Mouse (Mus musculus): ENCODE results near the gene Smn1. TPM values are rescaled to one million over a fixed set of nuclear protein-coding genes. Genes with fewer than 3 reads are reported as not detected.

Smn1 gene
- polyA plus RNA-seq (2014; fragmentation: Nextera tagmentation; extraction: Ambion mirVana), result 85.2 and 93.9 TPM in 2 replicates

- peak within 1 kb of the TSS; percentile 97 for H3K4me3 ChIP-seq (ENCODE audit: low read depth, low read length)
- H3K27ac ChIP-seq (replicated peaks; ENCODE audit: low read depth, low read length), result no peak within 1 kb of the TSS
- DNase-seq (ENCODE audit: low spot score) (peak; percentile 91), ATAC-seq (ENCODE audit: insufficient number of reproducible peaks, low FRiP score, low TSS enrichment, low read depth) (peak; percentile 95)
- H3K9ac ChIP-seq (ENCODE audit: low read length), result peak within 1 kb of the TSS; percentile 87
- peaks cover 4% of the 10 kb centered on the region for H3K36me3 ChIP-seq (ENCODE audit: control insufficient read depth, insufficient read depth, low read length)
- 0 out of 2 replicates have a peak, but pooled peaks cover 2% of the 10 kb centered on the region for H3K4me1 ChIP-seq (ENCODE audit: control insufficient read depth, insufficient read depth, low read length)
- H3K4me2 ChIP-seq (ENCODE audit: low read depth, severe bottlenecking), result peak within 1 kb of the TSS; percentile 79
- WGBS, result 5% methylated on average over 42 of the region's 42 CpGs
- no peaks in the 10 kb centered on the region for H3K9me3 ChIP-seq (ENCODE audit: control insufficient read depth, low read length)
- H3K27me3 ChIP-seq (ENCODE audit: control insufficient read depth, insufficient read depth, low read length), result no peaks in the 10 kb centered on the region
These were observed at the start of gene Smn1 for GRCm38 (mm10) chr13:100124423-100125257. TSS of gene Smn1 (plus strand) at chr13:100124852.

- Histone ChIP-seq H3K27ac (replicated peaks; ENCODE audit: low read depth, low read length) (no peak overlapping the region), H3K9me3 (ENCODE audit: control insufficient read depth, low read length) (no peaks in the 10 kb centered on the region), H3K9ac (ENCODE audit: low read length) (no peak overlapping the region), H3K27me3 (ENCODE audit: control insufficient read depth, insufficient read depth, low read length) (no peaks in the 10 kb centered on the region), H3K4me1 (ENCODE audit: control insufficient read depth, insufficient read depth, low read length) (peaks cover 7% of the 10 kb centered on the region; the same call in 1 of the 2 replicates), H3K4me2 (ENCODE audit: low read depth, severe bottlenecking) (no peak overlapping the region), H3K36me3 (ENCODE audit: control insufficient read depth, insufficient read depth, low read length) (peaks cover 5% of the 10 kb centered on the region), H3K4me3 (ENCODE audit: low read depth, low read length) (no peak overlapping the region)
- ATAC-seq (ENCODE audit: insufficient number of reproducible peaks, low FRiP score, low TSS enrichment, low read depth) (no peak), DNase-seq (ENCODE audit: low spot score) (no peak)
- 95% methylated on average over 6 of the region's 6 CpGs for WGBS
These were observed 25.8 kb upstream of the Smn1 start for GRCm38 (mm10) chr13:100098808-100099207.

GRCm38 (mm10) chr13:100103052-100103658 lies 21.5 kb upstream of the Smn1 start:
- peak overlapping the region; percentile 98 for H3K4me3 ChIP-seq (ENCODE audit: low read depth, low read length)
- H3K4me2 ChIP-seq (ENCODE audit: low read depth, severe bottlenecking), result peak overlapping the region; percentile 57
- H3K4me1 ChIP-seq (ENCODE audit: control insufficient read depth, insufficient read depth, low read length), result peaks cover 7% of the 10 kb centered on the region; the same call in 1 of the 2 replicates
- DNase-seq (ENCODE audit: low spot score) (no peak), ATAC-seq (ENCODE audit: insufficient number of reproducible peaks, low FRiP score, low TSS enrichment, low read depth) (no peak)
- H3K36me3 ChIP-seq (ENCODE audit: control insufficient read depth, insufficient read depth, low read length), result peaks cover 2% of the 10 kb centered on the region; the same call in 1 of the 2 replicates
- 8% methylated on average over 15 of the region's 15 CpGs for WGBS
- 0 out of 2 replicates have a peak overlapping the region, but pooled peaks have one; percentile 10 for H3K27ac ChIP-seq (replicated peaks; ENCODE audit: low read depth, low read length)
- peak overlapping the region; percentile 86 for H3K9ac ChIP-seq (ENCODE audit: low read length)
- no peaks in the 10 kb centered on the region for H3K27me3 ChIP-seq (ENCODE audit: control insufficient read depth, insufficient read depth, low read length)
- H3K9me3 ChIP-seq (ENCODE audit: control insufficient read depth, low read length), result no peaks in the 10 kb centered on the region

- H3K4me3 ChIP-seq (ENCODE audit: low read depth, low read length), result peak within 1 kb of the TSS; percentile 98
- H3K9me3 ChIP-seq (ENCODE audit: control insufficient read depth, low read length), result no peaks in the 10 kb centered on the region
- H3K4me2 ChIP-seq (ENCODE audit: low read depth, severe bottlenecking), result peak within 1 kb of the TSS; percentile 57
- H3K27me3 ChIP-seq (ENCODE audit: control insufficient read depth, insufficient read depth, low read length), result no peaks in the 10 kb centered on the region
- H3K27ac ChIP-seq (replicated peaks; ENCODE audit: low read depth, low read length), result 0 out of 2 replicates have a peak within 1 kb of the TSS, but pooled peaks have one; percentile 10
- H3K4me1 ChIP-seq (ENCODE audit: control insufficient read depth, insufficient read depth, low read length), result peaks cover 7% of the 10 kb centered on the region; the same call in 1 of the 2 replicates
- ATAC-seq (ENCODE audit: insufficient number of reproducible peaks, low FRiP score, low TSS enrichment, low read depth) (peak; percentile 70), DNase-seq (ENCODE audit: low spot score) (peak; percentile 98)
- under 1% methylated on average over 44 of the region's 44 CpGs for WGBS
- peak within 1 kb of the TSS; percentile 86 for H3K9ac ChIP-seq (ENCODE audit: low read length)
- no peaks in the 10 kb centered on the region; the same call in 1 of the 2 replicates for H3K36me3 ChIP-seq (ENCODE audit: control insufficient read depth, insufficient read depth, low read length)
These were observed 20.9 kb upstream of the Smn1 start, which contains the start of gene Bdp1 for GRCm38 (mm10) chr13:100103748-100104254. TSS of gene Bdp1 (minus strand) at chr13:100104070.

GRCm38 (mm10) chr13:100107652-100108472 lies 16.8 kb upstream of the Smn1 start, which contains the start of gene Serf1:
TSS of gene Serf1 (plus strand) at chr13:100108012.
- Histone ChIP-seq H3K9ac (ENCODE audit: low read length) (peak within 1 kb of the TSS; percentile 85), H3K27ac (replicated peaks; ENCODE audit: low read depth, low read length) (0 out of 2 replicates have a peak within 1 kb of the TSS, but pooled peaks have one; percentile 42), H3K4me2 (ENCODE audit: low read depth, severe bottlenecking) (peak within 1 kb of the TSS; percentile 76), H3K27me3 (ENCODE audit: control insufficient read depth, insufficient read depth, low read length) (no peaks in the 10 kb centered on the region), H3K4me1 (ENCODE audit: control insufficient read depth, insufficient read depth, low read length) (peaks cover 4% of the 10 kb centered on the region; the same call in 1 of the 2 replicates), H3K36me3 (ENCODE audit: control insufficient read depth, insufficient read depth, low read length) (no peaks in the 10 kb centered on the region), H3K4me3 (ENCODE audit: low read depth, low read length) (peak within 1 kb of the TSS; percentile 77), H3K9me3 (ENCODE audit: control insufficient read depth, low read length) (no peaks in the 10 kb centered on the region)
- WGBS, result 2% methylated on average over 76 of the region's 76 CpGs
- peak; percentile 72 for ATAC-seq (ENCODE audit: insufficient number of reproducible peaks, low FRiP score, low TSS enrichment, low read depth)
- peak; percentile 86 for DNase-seq (ENCODE audit: low spot score)

GRCm38 (mm10) chr13:100112218-100112972 lies 12.3 kb upstream of the Smn1 start:
- 53% methylated on average over 5 of the region's 5 CpGs for WGBS
- Histone ChIP-seq H3K4me2 (ENCODE audit: low read depth, severe bottlenecking) (no peak overlapping the region), H3K4me1 (ENCODE audit: control insufficient read depth, insufficient read depth, low read length) (peaks cover 4% of the 10 kb centered on the region; the same call in 1 of the 2 replicates), H3K27ac (replicated peaks; ENCODE audit: low read depth, low read length) (no peak overlapping the region), H3K9me3 (ENCODE audit: control insufficient read depth, low read length) (no peaks in the 10 kb centered on the region), H3K36me3 (ENCODE audit: control insufficient read depth, insufficient read depth, low read length) (no peaks in the 10 kb centered on the region), H3K27me3 (ENCODE audit: control insufficient read depth, insufficient read depth, low read length) (no peaks in the 10 kb centered on the region), H3K4me3 (ENCODE audit: low read depth, low read length) (no peak overlapping the region), H3K9ac (ENCODE audit: low read length) (no peak overlapping the region)
- no peak for ATAC-seq (ENCODE audit: insufficient number of reproducible peaks, low FRiP score, low TSS enrichment, low read depth)
- no peak for DNase-seq (ENCODE audit: low spot score)

- H3K27me3 ChIP-seq (ENCODE audit: control insufficient read depth, insufficient read depth, low read length), result no peaks in the 10 kb centered on the region
- H3K9ac ChIP-seq (ENCODE audit: low read length), result no peak overlapping the region
- H3K9me3 ChIP-seq (ENCODE audit: control insufficient read depth, low read length), result no peaks in the 10 kb centered on the region
- peak overlapping the region; percentile 97; the same call in 1 of the 2 replicates for H3K4me3 ChIP-seq (ENCODE audit: low read depth, low read length)
- peak overlapping the region; percentile 65 for H3K4me2 ChIP-seq (ENCODE audit: low read depth, severe bottlenecking)
- no peak overlapping the region for H3K27ac ChIP-seq (replicated peaks; ENCODE audit: low read depth, low read length)
- H3K4me1 ChIP-seq (ENCODE audit: control insufficient read depth, insufficient read depth, low read length), result 0 out of 2 replicates have a peak, but pooled peaks cover 2% of the 10 kb centered on the region
- DNase-seq (ENCODE audit: low spot score) (no peak), ATAC-seq (ENCODE audit: insufficient number of reproducible peaks, low FRiP score, low TSS enrichment, low read depth) (no peak)
- 81% methylated on average over 3 of the region's 3 CpGs for WGBS
- H3K36me3 ChIP-seq (ENCODE audit: control insufficient read depth, insufficient read depth, low read length), result peaks cover 3% of the 10 kb centered on the region
These were observed 682 bp upstream of the Smn1 start for GRCm38 (mm10) chr13:100123970-100124369.
